Mouse (Mus musculus): ENCODE data around the gene Nrm. TPM values are rescaled to one million over a fixed set of nuclear protein-coding genes. Genes with fewer than 3 reads are reported as not detected.

Nrm gene
- polyA plus RNA-seq, 1 experiment from 2014 or later: 22.6 TPM

Small RNA genes lying within 50 kb of the gene (microRNA-seq; reads per million reads assigned to microRNA genes)
- not detected for gene Gm28033

Other genes with a start within 250 kb of the Nrm start
- not detected in 2 replicates for gene Gm9573, start 234.7 kb upstream of the Nrm start, polyA plus RNA-seq (2015; fragmentation: Nextera tagmentation; extraction: Ambion mirVana)
- 0.17 TPM in 1 of 2 replicates, not detected in the other for gene Mucl3, start 217.6 kb upstream of the Nrm start, polyA plus RNA-seq (2015; fragmentation: Nextera tagmentation; extraction: Ambion mirVana)
- gene Vars2, start 193.7 kb upstream of the Nrm start, polyA plus RNA-seq (2015; fragmentation: Nextera tagmentation; extraction: Ambion mirVana): 15.9 and 17.8 TPM in 2 replicates
- gene Gtf2h4, start 187.6 kb upstream of the Nrm start, polyA plus RNA-seq (2015; fragmentation: Nextera tagmentation; extraction: Ambion mirVana): 23.7 and 24.8 TPM in 2 replicates
- 106 and 110 TPM in 2 replicates for gene Ddr1, start 156.7 kb upstream of the Nrm start, polyA plus RNA-seq (2015; fragmentation: Nextera tagmentation; extraction: Ambion mirVana)
- gene Ier3, start 39.6 kb upstream of the Nrm start, polyA plus RNA-seq (2015; fragmentation: Nextera tagmentation; extraction: Ambion mirVana): 12.7 and 16.3 TPM in 2 replicates
- 111 and 116 TPM in 2 replicates for gene Flot1, start 38.1 kb upstream of the Nrm start, polyA plus RNA-seq (2015; fragmentation: Nextera tagmentation; extraction: Ambion mirVana)
- gene Tubb5, start 23.0 kb upstream of the Nrm start, polyA plus RNA-seq (2015; fragmentation: Nextera tagmentation; extraction: Ambion mirVana): 1,681 and 1,706 TPM in 2 replicates
- 10.0 and 10.5 TPM in 2 replicates for gene Mdc1, start 19.8 kb upstream of the Nrm start, polyA plus RNA-seq (2015; fragmentation: Nextera tagmentation; extraction: Ambion mirVana)
- 21.1 and 24.7 TPM in 2 replicates for gene Ppp1r18, start 4.3 kb downstream of the Nrm start, polyA plus RNA-seq (2015; fragmentation: Nextera tagmentation; extraction: Ambion mirVana)
- 30.8 and 32.4 TPM in 2 replicates for gene Dhx16, start 18.5 kb downstream of the Nrm start, polyA plus RNA-seq (2015; fragmentation: Nextera tagmentation; extraction: Ambion mirVana)
- gene 2310061I04Rik, start 36.1 kb downstream of the Nrm start, polyA plus RNA-seq (2015; fragmentation: Nextera tagmentation; extraction: Ambion mirVana): 63.7 and 68.6 TPM in 2 replicates
- 343 and 422 TPM in 2 replicates for gene Atat1, start 48.8 kb downstream of the Nrm start, polyA plus RNA-seq (2015; fragmentation: Nextera tagmentation; extraction: Ambion mirVana)
- gene Mrps18b, start 55.1 kb downstream of the Nrm start, polyA plus RNA-seq (2015; fragmentation: Nextera tagmentation; extraction: Ambion mirVana): 57.0 and 59.1 TPM in 2 replicates
- 41.1 and 43.0 TPM in 2 replicates for gene Ppp1r10, start 55.1 kb downstream of the Nrm start, polyA plus RNA-seq (2015; fragmentation: Nextera tagmentation; extraction: Ambion mirVana)
- 76.1 and 81.0 TPM in 2 replicates for gene Abcf1, start 108.4 kb downstream of the Nrm start, polyA plus RNA-seq (2015; fragmentation: Nextera tagmentation; extraction: Ambion mirVana)
- 62.7 and 65.5 TPM in 2 replicates for gene Gnl1, start 118.5 kb downstream of the Nrm start, polyA plus RNA-seq (2015; fragmentation: Nextera tagmentation; extraction: Ambion mirVana)
- gene Prr3, start 118.9 kb downstream of the Nrm start, polyA plus RNA-seq (2015; fragmentation: Nextera tagmentation; extraction: Ambion mirVana): 89.0 and 92.9 TPM in 2 replicates
- gene H2-T24, start 159.2 kb downstream of the Nrm start, polyA plus RNA-seq (2015; fragmentation: Nextera tagmentation; extraction: Ambion mirVana): 9.0 and 9.9 TPM in 2 replicates
- gene H2-T23, start 171.5 kb downstream of the Nrm start, polyA plus RNA-seq (2015; fragmentation: Nextera tagmentation; extraction: Ambion mirVana): 4.8 and 6.6 TPM in 2 replicates
- 7.4 and 7.9 TPM in 2 replicates for gene H2-T22, start 181.4 kb downstream of the Nrm start, polyA plus RNA-seq (2015; fragmentation: Nextera tagmentation; extraction: Ambion mirVana)
- not detected in 2 replicates for gene Gm6034, start 181.6 kb downstream of the Nrm start, polyA plus RNA-seq (2015; fragmentation: Nextera tagmentation; extraction: Ambion mirVana)
- gene Gm11127, start 197.1 kb downstream of the Nrm start, polyA plus RNA-seq (2015; fragmentation: Nextera tagmentation; extraction: Ambion mirVana): not detected in 2 replicates

All from hindbrain, embryonic 15.5 days (tissue).